Mouse (Mus musculus): Measurements from ENCODE around the gene Slc6a19.

Gene Slc6a19

GRCm38 (mm10) chr13:73660163-73660695, 44.4 kb downstream of the Slc6a19 start:
- in situ Hi-C loops (cut with MboI): no loop called here

- in situ Hi-C loops (cut with MboI): no loop called here
These were observed 45.7 kb downstream of the Slc6a19 start for GRCm38 (mm10) chr13:73658953-73659352.

GRCm38 (mm10) chr13:73654976-73655375, 49.7 kb downstream of the Slc6a19 start:
- in situ Hi-C loops (cut with MboI): no loop called here

- in situ Hi-C loops (cut with MboI): no loop called here
These were observed 51.4 kb downstream of the Slc6a19 start for GRCm38 (mm10) chr13:73653266-73653665.

GRCm38 (mm10) chr13:73646397-73647087, 58.1 kb downstream of the Slc6a19 start:
- in situ Hi-C loops (cut with MboI): no loop called here

- in situ Hi-C loops (cut with MboI): no loop called here
These were observed 63.4 kb downstream of the Slc6a19 start for GRCm38 (mm10) chr13:73641296-73641695.

- in situ Hi-C loops (cut with MboI): no loop called here
These were observed 66.8 kb downstream of the Slc6a19 start for GRCm38 (mm10) chr13:73637826-73638225.

- in situ Hi-C loops (cut with MboI): no loop called here
These were observed 72.8 kb downstream of the Slc6a19 start for GRCm38 (mm10) chr13:73631837-73632236.
